Mouse (Mus musculus): ENCODE results near the gene Pcbp3.

DNA sequence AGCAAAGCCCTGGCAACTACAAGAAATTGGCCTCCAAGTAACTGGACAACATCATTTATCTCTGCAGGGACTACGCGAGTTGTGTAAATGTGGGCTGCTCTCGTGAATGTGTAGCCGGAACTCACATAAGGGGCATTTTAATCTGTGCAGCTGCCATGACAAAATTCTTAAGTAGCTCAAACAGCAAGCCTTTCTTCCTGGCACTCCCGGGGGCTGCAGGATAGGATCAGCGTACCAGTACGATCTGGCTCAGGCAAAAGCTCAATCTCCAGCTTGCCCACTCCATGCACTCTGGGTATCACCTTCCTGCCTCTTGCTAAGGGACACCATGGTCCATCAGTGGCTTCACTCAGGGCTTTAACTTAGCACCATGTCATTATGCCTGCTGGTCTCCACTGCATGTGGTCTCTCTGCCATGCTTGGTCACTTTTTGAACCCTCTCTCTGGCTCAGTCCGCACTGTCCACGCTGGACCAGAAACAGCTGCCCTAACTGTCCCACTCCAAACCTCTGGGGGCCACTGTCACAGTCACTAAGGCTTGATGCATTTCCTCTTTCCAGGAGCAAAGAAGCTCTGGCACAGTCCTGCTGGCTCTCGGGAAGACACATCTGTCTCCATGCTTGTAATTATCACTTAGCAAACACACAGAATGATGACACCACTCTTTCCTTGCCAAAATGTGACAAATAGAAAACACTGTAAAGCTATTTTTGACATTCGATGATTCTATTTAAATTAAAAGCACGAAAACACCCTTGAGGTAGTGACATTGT is 102.1 kb downstream of the Pcbp3 start:
- TF ChIP-seq CTCF (IDR thresholded peaks at IDR 0.05; ENCODE audit: extremely low read depth, insufficient read length, insufficient replicate concordance, low read depth, low read length) (no peak), POLR2A (IDR thresholded peaks at IDR 0.05; ENCODE audit: low read depth, low read length) (no peak)
